Mouse (Mus musculus) heart, postnatal 0 days (tissue): ENCODE data around the gene Gm49721. TPM values are rescaled to one million over a fixed set of nuclear protein-coding genes. Genes with fewer than 3 reads are reported as not detected.
"Not testable (repeated sequence)": the region's sequence is repeated elsewhere in the genome, so short reads cannot be mapped to it uniquely, and the experiment has no call there.

ENCODE experiments used
- ATAC-seq: fragments of 200-750 bp; cut with Nextera tagmentation; 2 replicates; pipeline ENCODE4 v1.8.0; 2017; ENCODE audit warnings: low read depth, moderate number of reproducible peaks, moderate library complexity; ENCODE audit not compliant: insufficient read depth
- DNase-seq: peaks from one replicate; pipeline ENCODE4 v3.0.0-alpha.2; 2016; ENCODE audit warnings: low spot score
- H3K27ac ChIP-seq: fragments of 300-500 bp; sonication (generic); 2 replicates; pipeline ENCODE4 v1.5.1; 2014; ENCODE audit warnings: low read depth, mild to moderate bottlenecking
- H3K27me3 ChIP-seq: fragments of 300-500 bp; sonication (generic); 2 replicates; pipeline ENCODE4 v1.6.1; 2014; ENCODE audit warnings: low read length, mixed read lengths; ENCODE audit not compliant: control insufficient read depth, insufficient read depth
- H3K36me3 ChIP-seq: fragments of 300-500 bp; sonication (generic); replicated peaks from 2 replicates; pipeline ENCODE4 v1.6.1; 2014; ENCODE audit warnings: low read length, mixed read lengths; ENCODE audit not compliant: control insufficient read depth, insufficient read depth
- H3K4me1 ChIP-seq: fragments of 300-500 bp; sonication (generic); 2 replicates; pipeline ENCODE4 v1.6.1; 2014; ENCODE audit warnings: antibody characterized with exemption; ENCODE audit not compliant: control insufficient read depth, insufficient read depth
- H3K4me2 ChIP-seq: fragments of 300-500 bp; sonication (generic); 2 replicates; pipeline ENCODE4 v1.6.1; 2014; ENCODE audit warnings: low read depth, mild to moderate bottlenecking, low read length, moderate library complexity
- H3K4me3 ChIP-seq: fragments of 300-500 bp; sonication (generic); 2 replicates; pipeline ENCODE4 v1.5.1; 2014; ENCODE audit warnings: low read depth, low read length
- H3K9ac ChIP-seq: fragments of 300-500 bp; sonication (generic); replicated peaks from 2 replicates; pipeline ENCODE4 v1.6.1; 2014; ENCODE audit warnings: low read depth, low read length, mixed read lengths
- H3K9me3 ChIP-seq: fragments of 300-500 bp; sonication (generic); replicated peaks from 2 replicates; pipeline ENCODE4 v1.6.1; 2016; ENCODE audit warnings: low read length; ENCODE audit not compliant: control insufficient read depth
- CTCF ChIP-seq: IDR thresholded peaks from 2 replicates; pipeline ENCODE4 v1.5.1; 2016; ENCODE audit warnings: antibody characterized with exemption, control low read depth, low read depth
- WGBS: fragments of 180-500 bp; shearing (Covaris S2); extraction: QIAGEN DNeasy Blood & Tissue Kit; methylation state at CpG from one replicate; pipeline ENCODE4 v1.1.7; 2014; 5-methylcytosine and 5-hydroxymethylcytosine counted together
- polyA plus RNA-seq: library from polyadenylated mRNA; unstranded; fragments of >200 nt; fragmentation: Nextera tagmentation; extraction: Ambion mirVana; gene quantifications from 2 replicates; pipeline ENCODE4 v1.2.1, GENCODE M21; 2015
- total RNA-seq: library from RNA; depleted of rRNA; stranded (reverse); fragments of >200 nt; gene quantifications from 2 replicates; pipeline ENCODE4 v1.2.3, GENCODE M21; 2014; ENCODE audit warnings: low replicate concordance; rRNA removed

Gene Gm49721
- not detected in 2 replicates for total RNA-seq
- 0.05 and 0.10 TPM in 2 replicates for polyA plus RNA-seq

DNA sequence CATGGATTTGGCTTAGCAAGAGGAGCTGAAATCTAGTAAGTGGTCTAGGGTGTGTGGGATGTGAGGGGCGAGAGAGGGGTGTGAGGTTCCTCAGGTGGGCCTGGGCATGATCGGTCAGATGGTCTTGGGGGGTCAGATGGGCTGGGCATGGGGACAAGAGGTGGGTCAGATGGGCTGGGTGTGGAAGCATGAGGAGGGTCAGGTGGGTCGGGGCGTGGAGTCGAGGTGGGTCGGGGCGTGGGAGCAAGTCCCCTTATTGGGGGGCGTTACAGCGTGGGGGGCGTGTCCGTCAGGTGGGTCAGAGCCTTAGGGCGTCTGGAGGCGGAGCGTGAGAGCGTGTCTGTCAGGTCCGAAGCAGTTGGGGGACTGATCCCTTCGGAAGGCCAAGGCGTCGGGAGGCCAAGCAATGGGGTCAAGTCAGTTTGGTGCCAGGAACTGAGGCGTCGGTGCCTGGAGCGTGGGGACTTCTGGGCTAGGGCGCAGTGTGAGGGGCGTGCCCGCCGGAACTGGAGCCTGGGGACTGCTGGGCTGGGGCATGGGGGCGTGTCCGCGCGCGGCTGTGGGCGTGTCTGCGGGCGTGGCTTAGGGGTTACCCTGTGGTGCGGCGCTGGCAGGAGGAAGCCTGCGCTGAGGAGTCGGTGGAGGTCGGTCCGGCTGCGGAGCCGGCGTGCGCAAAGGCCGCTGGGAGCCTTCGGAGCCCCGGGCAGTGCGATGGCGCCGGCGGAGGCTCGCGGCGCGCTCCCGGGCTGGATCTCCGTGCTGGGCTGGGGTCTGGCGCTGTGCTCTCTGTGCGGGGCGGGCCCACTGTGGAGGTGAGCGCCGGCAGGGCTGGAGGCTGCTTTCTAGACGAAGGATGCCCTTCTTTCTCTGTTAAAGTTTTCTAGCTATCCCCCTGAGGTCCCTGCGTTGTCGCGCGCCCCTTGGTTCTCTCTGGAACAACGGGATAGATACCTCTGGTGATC, at the start of gene Gm49721:
Gm49721 (plus strand) TSS at position 618 of the 962 bp plus-strand sequence.
- H3K36me3 ChIP-seq, DNase-seq, H3K9me3 ChIP-seq, H3K27me3 ChIP-seq, H3K4me1 ChIP-seq: not testable (repeated sequence)
- peak within 1 kb of the TSS; percentile 72 for H3K27ac ChIP-seq
- peak; percentile 98 for ATAC-seq
- peak within 1 kb of the TSS; percentile 62 for H3K4me2 ChIP-seq
- H3K9ac ChIP-seq: peak within 1 kb of the TSS; percentile 61
- peak within 1 kb of the TSS; percentile 60 for H3K4me3 ChIP-seq
- under 1% methylated on average over 34 of the region's 68 CpGs for WGBS

DNA sequence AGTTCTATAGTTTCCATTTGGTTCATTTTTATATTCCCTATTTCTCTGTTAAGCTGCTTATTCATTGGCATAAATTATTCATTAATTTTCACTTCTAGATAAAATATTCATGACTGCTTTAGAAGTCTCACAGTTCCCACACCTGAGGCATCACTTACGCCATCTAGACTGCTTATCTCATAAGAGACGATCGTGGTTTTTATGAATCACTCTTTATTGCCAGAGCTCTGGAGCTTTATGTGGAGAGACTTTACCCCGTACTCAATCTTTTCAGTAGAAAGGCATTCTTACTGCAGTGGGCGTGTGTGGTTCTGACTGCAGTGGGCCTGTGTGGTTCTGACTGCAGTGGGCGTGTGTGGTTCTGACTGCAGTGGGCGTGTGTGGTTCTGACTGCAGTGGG, 47.1 kb upstream of the Gm49721 start:
- not testable (repeated sequence) for H3K27me3 ChIP-seq, H3K9ac ChIP-seq, H3K9me3 ChIP-seq, H3K36me3 ChIP-seq, ATAC-seq, H3K4me1 ChIP-seq, DNase-seq, H3K27ac ChIP-seq, H3K4me3 ChIP-seq, H3K4me2 ChIP-seq
- WGBS: 95% methylated on average over 6 of the region's 7 CpGs

DNA sequence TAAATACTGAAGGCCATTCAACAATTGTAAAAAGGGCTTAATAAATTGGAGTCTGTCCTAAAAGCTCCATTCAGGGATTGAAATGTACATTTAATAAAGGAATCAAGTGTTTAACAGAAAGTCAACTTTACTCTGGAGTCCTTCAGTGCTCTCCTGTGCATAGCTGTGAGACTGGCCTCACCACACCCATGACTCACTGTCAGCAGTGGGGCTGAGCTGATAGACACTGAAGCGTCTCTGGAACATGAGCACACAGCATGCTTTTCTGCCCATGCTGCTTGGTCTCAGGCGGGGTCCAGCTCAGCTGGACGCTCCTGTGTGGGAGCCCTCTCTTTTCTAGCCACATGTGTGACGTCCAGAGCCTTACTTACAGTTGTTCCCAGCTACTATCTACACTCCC, 36.1 kb upstream of the Gm49721 start:
- H3K27ac ChIP-seq, H3K9me3 ChIP-seq, H3K4me2 ChIP-seq, H3K27me3 ChIP-seq, H3K9ac ChIP-seq, H3K4me3 ChIP-seq, H3K4me1 ChIP-seq, ATAC-seq, H3K36me3 ChIP-seq, DNase-seq: not testable (repeated sequence)
- WGBS: no CpG with 5 or more reads among the region's 4 CpGs

DNA sequence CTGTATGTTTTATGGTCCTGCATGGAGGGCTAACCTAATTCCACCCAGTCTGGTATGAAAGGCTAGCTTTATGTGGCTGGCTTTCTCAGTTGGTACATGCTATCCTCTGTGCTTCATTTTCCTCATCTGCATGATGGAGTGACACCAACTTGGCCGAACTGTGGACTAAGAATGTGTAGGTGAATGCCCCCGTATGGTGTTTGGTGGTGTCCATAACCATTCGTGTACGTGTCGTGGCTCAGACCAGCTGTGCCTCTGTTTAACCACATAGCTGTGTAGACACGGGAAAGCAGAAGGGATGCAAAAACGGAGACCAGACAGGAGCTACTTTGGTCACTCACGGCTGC, 31.1 kb upstream of the Gm49721 start:
- H3K27ac ChIP-seq, H3K36me3 ChIP-seq, H3K4me1 ChIP-seq, DNase-seq, H3K27me3 ChIP-seq, H3K9ac ChIP-seq, ATAC-seq, H3K9me3 ChIP-seq: not testable (repeated sequence)
- WGBS: no CpG with 5 or more reads among the region's 8 CpGs
- Histone ChIP-seq H3K4me2 (peak overlapping the region; percentile 64), H3K4me3 (peak overlapping the region; percentile 66)

DNA sequence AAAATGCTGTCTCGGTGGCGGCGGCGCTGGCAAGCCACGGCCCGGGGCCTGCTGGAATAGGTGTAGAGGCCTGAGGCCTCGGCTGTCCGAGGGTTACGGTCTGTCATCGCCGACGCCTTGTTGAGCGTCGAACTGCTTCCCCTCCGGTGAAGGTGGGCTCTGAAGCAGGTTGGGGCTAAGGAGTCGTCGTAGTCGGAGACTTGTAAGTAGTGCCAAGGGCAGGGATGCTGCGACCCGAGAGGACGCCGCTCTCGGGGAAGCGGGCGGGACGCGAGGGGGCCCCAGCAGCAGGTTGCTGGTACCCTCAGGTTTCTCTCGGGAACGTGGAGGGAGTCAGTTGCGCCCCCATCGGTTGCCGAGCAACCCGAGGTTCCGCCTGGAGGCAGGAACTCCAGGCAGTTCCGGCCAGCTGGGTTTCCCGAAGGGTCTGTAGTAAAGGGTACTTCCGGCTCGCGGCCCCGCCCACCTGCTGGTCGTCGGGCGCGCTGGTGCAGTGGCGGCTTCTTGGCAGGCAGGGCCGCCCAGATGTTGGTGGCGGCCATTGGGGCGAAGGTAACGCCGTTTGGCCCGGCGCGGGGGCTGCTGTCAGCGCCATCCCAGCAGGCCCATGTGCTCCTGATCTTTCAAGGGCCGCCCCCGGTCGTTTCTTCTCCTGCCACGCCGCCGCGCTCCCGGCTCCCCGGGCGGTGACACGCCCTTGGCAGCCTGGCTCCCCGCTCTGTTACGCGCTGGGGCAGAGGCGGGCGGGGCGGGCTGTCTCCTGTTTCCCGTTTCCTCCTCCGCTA, 30.5 kb upstream of the Gm49721 start, which contains the start of gene Rsph3b:
Rsph3b (minus strand) TSS at position 699 of the 785 bp plus-strand sequence.
- H3K9me3 ChIP-seq, H3K4me1 ChIP-seq, H3K36me3 ChIP-seq, H3K27me3 ChIP-seq: not testable (repeated sequence)
- TF ChIP-seq CTCF: peak; percentile 4; the same call in 1 of the 2 replicates
- ATAC-seq (peak; percentile 96), DNase-seq (peak; percentile 61)
- WGBS: under 1% methylated on average over 67 of the region's 73 CpGs
- Histone ChIP-seq H3K4me3 (peak within 1 kb of the TSS; percentile 66), H3K9ac (peak within 1 kb of the TSS; percentile 36), H3K4me2 (peak within 1 kb of the TSS; percentile 64), H3K27ac (peak within 1 kb of the TSS; percentile 88)

DNA sequence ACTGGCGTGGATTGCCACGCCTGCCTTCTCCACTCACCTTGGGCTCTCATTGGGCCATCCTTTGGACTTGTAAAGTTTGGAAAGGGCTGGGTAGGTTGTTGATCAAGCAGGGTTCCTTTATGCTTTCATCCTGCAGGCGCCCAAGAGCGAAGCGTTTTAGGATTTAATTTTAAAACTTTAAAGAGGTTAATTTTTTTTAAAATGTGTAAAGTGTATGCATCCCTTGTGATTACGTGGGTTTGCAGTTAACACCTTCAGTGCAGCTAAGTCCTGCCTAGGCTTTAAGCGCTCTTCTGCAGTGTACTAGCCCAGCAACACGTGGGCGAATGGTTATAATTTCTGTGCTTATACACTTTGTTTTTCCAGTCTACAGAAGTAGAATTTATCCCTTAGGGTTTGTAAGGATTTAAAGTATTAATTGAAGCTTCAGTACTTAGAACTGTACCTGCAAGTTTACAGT, 29.9 kb upstream of the Gm49721 start:
- H3K9me3 ChIP-seq, H3K27me3 ChIP-seq, H3K4me1 ChIP-seq, H3K36me3 ChIP-seq: not testable (repeated sequence)
- DNase-seq (peak; percentile 21), ATAC-seq (peak; percentile 25; the same call in 1 of the 2 replicates)
- peak overlapping the region; percentile 36; the same call in 1 of the 2 replicates for H3K9ac ChIP-seq
- H3K4me2 ChIP-seq: peak overlapping the region; percentile 64
- 8% methylated on average over 8 of the region's 9 CpGs for WGBS
- peak overlapping the region; percentile 88 for H3K27ac ChIP-seq
- peak overlapping the region; percentile 66 for H3K4me3 ChIP-seq

DNA sequence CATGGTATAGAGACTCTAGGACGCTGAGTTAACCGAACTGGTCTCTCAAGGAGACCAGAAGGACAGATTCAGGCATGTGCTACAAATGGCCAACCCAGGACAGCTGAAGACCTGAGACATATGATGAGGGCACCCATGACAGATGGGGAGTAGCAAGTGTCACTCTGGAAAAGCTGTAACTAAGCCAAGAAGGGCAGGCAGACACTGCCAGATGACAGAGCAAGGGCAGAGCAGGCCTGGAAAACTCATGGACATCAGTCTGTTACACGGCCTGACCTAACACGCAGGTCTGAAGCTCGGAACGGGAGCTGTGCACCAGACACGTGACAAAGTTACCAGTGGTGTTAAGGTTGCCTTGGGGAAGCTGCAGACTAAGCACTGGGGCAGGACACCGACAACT, 19.8 kb upstream of the Gm49721 start:
- not testable (repeated sequence) for H3K9me3 ChIP-seq, H3K9ac ChIP-seq, H3K27me3 ChIP-seq, ATAC-seq, H3K4me1 ChIP-seq, H3K4me2 ChIP-seq, H3K4me3 ChIP-seq, H3K27ac ChIP-seq, H3K36me3 ChIP-seq
- WGBS: 65% methylated on average over 5 of the region's 8 CpGs
- peak; percentile 7 for DNase-seq

DNA sequence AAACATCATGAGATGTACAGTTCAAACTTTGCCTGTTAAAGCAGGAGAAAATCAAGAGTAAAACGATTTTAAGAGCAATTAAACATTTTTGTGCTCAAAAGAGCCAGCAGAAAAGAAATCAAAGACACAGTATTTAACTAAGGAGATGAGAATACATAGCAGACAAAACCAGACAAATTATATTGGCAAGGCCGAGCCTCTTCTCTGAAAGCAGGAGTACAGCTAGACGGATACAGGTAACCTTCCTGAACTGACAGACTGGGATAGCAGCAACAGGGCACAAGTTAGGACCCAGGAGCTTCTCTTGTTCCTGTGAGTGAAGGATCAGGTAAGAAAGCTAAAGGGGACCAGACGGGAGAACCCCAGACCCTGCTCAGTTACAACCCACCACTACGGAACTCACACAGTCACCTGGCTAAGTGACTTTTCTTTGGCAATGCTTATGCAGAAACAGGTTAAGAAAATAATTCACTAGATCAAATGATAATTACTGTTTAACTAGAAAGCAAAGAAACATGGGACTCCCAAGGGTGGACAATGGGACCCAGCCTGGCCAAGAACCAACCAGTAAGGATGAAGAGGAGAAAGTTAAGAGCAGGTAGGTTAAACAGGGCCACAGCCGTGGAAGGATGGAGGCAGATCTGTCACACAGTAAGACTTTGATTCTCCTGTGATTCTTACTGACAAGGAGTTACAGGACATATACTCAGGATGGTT, 19.0 kb upstream of the Gm49721 start:
- not testable (repeated sequence) for ATAC-seq, H3K27me3 ChIP-seq, DNase-seq, H3K9me3 ChIP-seq, H3K27ac ChIP-seq, H3K4me1 ChIP-seq, H3K36me3 ChIP-seq, H3K9ac ChIP-seq, H3K4me3 ChIP-seq
- 71% methylated on average over 3 of the region's 6 CpGs for WGBS
- H3K4me2 ChIP-seq: peak overlapping the region; percentile 54
